Mouse (Mus musculus) hindbrain, embryonic 11.5 days (tissue): Measurements from ENCODE around the gene Cited4. TPM values are rescaled to one million over a fixed set of nuclear protein-coding genes. Genes with fewer than 3 reads are reported as not detected.

Experiments
- ATAC-seq: fragments of 200-750 bp; cut with Nextera tagmentation; 2 replicates; pipeline ENCODE4 v1.8.0; 2017; ENCODE audit warnings: mild to moderate bottlenecking, moderate TSS enrichment, moderate library complexity; ENCODE audit not compliant: low FRiP score
- DNase-seq: peaks from one replicate; pipeline ENCODE4 v3.0.0-alpha.2; 2015; ENCODE audit warnings: low spot score
- H3K27ac ChIP-seq: fragments of 300-500 bp; sonication (generic); 2 replicates; pipeline ENCODE4 v1.5.1; 2014; ENCODE audit warnings: mild to moderate bottlenecking, low read depth, low read length
- H3K27me3 ChIP-seq: fragments of 300-500 bp; sonication (generic); 2 replicates; pipeline ENCODE4 v1.6.1; 2014; ENCODE audit warnings: mild to moderate bottlenecking, low read length, moderate library complexity, mixed read lengths; ENCODE audit not compliant: control insufficient read depth, insufficient read depth
- H3K36me3 ChIP-seq: fragments of 300-500 bp; sonication (generic); 2 replicates; pipeline ENCODE4 v1.6.1; 2014; ENCODE audit warnings: mild to moderate bottlenecking, low read length, moderate library complexity, mixed read lengths; ENCODE audit not compliant: control insufficient read depth, insufficient read depth
- H3K4me1 ChIP-seq: fragments of 300-500 bp; sonication (generic); replicated peaks from 2 replicates; pipeline ENCODE4 v1.6.1; 2014; ENCODE audit warnings: low read length, mixed read lengths; ENCODE audit not compliant: control insufficient read depth, insufficient read depth
- H3K4me2 ChIP-seq: fragments of 300-500 bp; sonication (generic); replicated peaks from 2 replicates; pipeline ENCODE4 v1.6.1; 2014; ENCODE audit warnings: mild to moderate bottlenecking, low read depth, low read length
- H3K4me3 ChIP-seq: fragments of 300-500 bp; sonication (generic); 2 replicates; pipeline ENCODE4 v1.5.1; 2014; ENCODE audit warnings: low read depth, low read length
- H3K9ac ChIP-seq: fragments of 300-500 bp; sonication (generic); 2 replicates; pipeline ENCODE4 v1.6.1; 2014; ENCODE audit warnings: low read depth, low read length
- H3K9me3 ChIP-seq: fragments of 300-500 bp; sonication (generic); 2 replicates; pipeline ENCODE4 v1.6.1; 2016; ENCODE audit warnings: low read length; ENCODE audit not compliant: control insufficient read depth
- WGBS: fragments of 180-500 bp; shearing (Covaris S2); extraction: QIAGEN DNeasy Blood & Tissue Kit; methylation state at CpG from one replicate; pipeline ENCODE4 v1.1.7; 2014; 5-methylcytosine and 5-hydroxymethylcytosine counted together
- polyA plus RNA-seq: library from polyadenylated mRNA; unstranded; fragments of >200 nt; fragmentation: Nextera tagmentation; extraction: Ambion mirVana; gene quantifications from 2 replicates; pipeline ENCODE4 v1.2.1, GENCODE M21; 2014

Gene Cited4
- polyA plus RNA-seq, 1 experiment from 2014 or later, result 7.8 TPM

GRCm38 (mm10) chr4:120650208-120650592 is 16.2 kb upstream of the Cited4 start:
- ATAC-seq, result no peak
- 0 out of 2 replicates have a peak, but pooled peaks cover 2% of the 10 kb centered on the region for H3K4me1 ChIP-seq
- WGBS, result 28% methylated on average over 7 of the region's 7 CpGs
- H3K27ac ChIP-seq, result no peak overlapping the region
- peak overlapping the region; percentile 88 for H3K4me2 ChIP-seq
- H3K27me3 ChIP-seq, result peaks cover 22% of the 10 kb centered on the region
- no peaks in the 10 kb centered on the region for H3K9me3 ChIP-seq
- H3K36me3 ChIP-seq, result no peaks in the 10 kb centered on the region
- peak overlapping the region; percentile 59; the same call in 1 of the 2 replicates for H3K9ac ChIP-seq
- H3K4me3 ChIP-seq, result peak overlapping the region; percentile 48
- DNase-seq, result peak; percentile 19

- no peak overlapping the region for H3K4me3 ChIP-seq
- H3K9ac ChIP-seq, result no peak overlapping the region
- no peak for DNase-seq
- H3K27ac ChIP-seq, result no peak overlapping the region
- H3K4me1 ChIP-seq, result no peaks in the 10 kb centered on the region
- ATAC-seq, result no peak
- H3K36me3 ChIP-seq, result no peaks in the 10 kb centered on the region
- no peaks in the 10 kb centered on the region; the same call in 1 of the 2 replicates for H3K27me3 ChIP-seq
- H3K9me3 ChIP-seq, result no peaks in the 10 kb centered on the region
- WGBS, result 82% methylated on average over 8 of the region's 8 CpGs
- H3K4me2 ChIP-seq, result no peak overlapping the region
Measured at GRCm38 (mm10) chr4:120655898-120656297, 10.5 kb upstream of the Cited4 start.

GRCm38 (mm10) chr4:120660485-120660884 is 5.9 kb upstream of the Cited4 start:
- H3K4me3 ChIP-seq, result no peak overlapping the region
- no peaks in the 10 kb centered on the region for H3K36me3 ChIP-seq
- H3K27me3 ChIP-seq, result no peaks in the 10 kb centered on the region
- no peak overlapping the region for H3K4me2 ChIP-seq
- no peaks in the 10 kb centered on the region for H3K4me1 ChIP-seq
- DNase-seq (no peak), ATAC-seq (no peak)
- WGBS, result 73% methylated on average over 4 of the region's 4 CpGs
- H3K9me3 ChIP-seq, result no peaks in the 10 kb centered on the region
- no peak overlapping the region for H3K27ac ChIP-seq
- H3K9ac ChIP-seq, result no peak overlapping the region

- Histone ChIP-seq H3K9ac (no peak overlapping the region), H3K27me3 (peaks cover 16% of the 10 kb centered on the region), H3K9me3 (no peaks in the 10 kb centered on the region), H3K36me3 (no peaks in the 10 kb centered on the region), H3K4me1 (no peaks in the 10 kb centered on the region), H3K27ac (no peak overlapping the region), H3K4me2 (no peak overlapping the region), H3K4me3 (no peak overlapping the region)
- no peak for DNase-seq
- ATAC-seq, result no peak
- whole genome bisulfite sequencing, result 79% methylated on average over 2 of the region's 2 CpGs
Measured at GRCm38 (mm10) chr4:120664601-120665000, 1.8 kb upstream of the Cited4 start.

- no peaks in the 10 kb centered on the region for H3K9me3 ChIP-seq
- no peak for ATAC-seq
- DNase-seq, result no peak
- H3K4me1 ChIP-seq, result no peaks in the 10 kb centered on the region
- H3K9ac ChIP-seq, result no peak overlapping the region
- H3K36me3 ChIP-seq, result no peaks in the 10 kb centered on the region
- WGBS, result 39% methylated on average over 4 of the region's 4 CpGs
- H3K4me2 ChIP-seq, result no peak overlapping the region
- H3K27me3 ChIP-seq, result peaks cover 16% of the 10 kb centered on the region
- H3K4me3 ChIP-seq, result no peak overlapping the region
- no peak overlapping the region for H3K27ac ChIP-seq
Measured at GRCm38 (mm10) chr4:120665144-120665700, 1.1 kb upstream of the Cited4 start.

GRCm38 (mm10) chr4:120665782-120666181 is 590 bp upstream of the Cited4 start:
- H3K4me2 ChIP-seq, result no peak overlapping the region
- H3K4me1 ChIP-seq, result no peaks in the 10 kb centered on the region
- no peaks in the 10 kb centered on the region for H3K36me3 ChIP-seq
- H3K27me3 ChIP-seq, result peaks cover 16% of the 10 kb centered on the region
- no peaks in the 10 kb centered on the region for H3K9me3 ChIP-seq
- ATAC-seq (no peak), DNase-seq (no peak)
- WGBS, result 64% methylated on average over 7 of the region's 7 CpGs
- no peak overlapping the region for H3K4me3 ChIP-seq
- no peak overlapping the region for H3K9ac ChIP-seq
- no peak overlapping the region for H3K27ac ChIP-seq

GRCm38 (mm10) chr4:120667045-120667501 is 701 bp downstream of the Cited4 start:
- Histone ChIP-seq H3K9ac (peak overlapping the region; percentile 53; the same call in 1 of the 2 replicates), H3K4me2 (peak overlapping the region; percentile 100), H3K9me3 (no peaks in the 10 kb centered on the region), H3K4me3 (peak overlapping the region; percentile 64), H3K36me3 (no peaks in the 10 kb centered on the region), H3K27ac (no peak overlapping the region), H3K27me3 (peaks cover 16% of the 10 kb centered on the region), H3K4me1 (no peaks in the 10 kb centered on the region)
- ATAC-seq (peak; percentile 59), DNase-seq (peak; percentile 68)
- 0% methylated on average over 32 of the region's 50 CpGs for WGBS

- 10% methylated on average over 10 of the region's 10 CpGs for WGBS
- Histone ChIP-seq H3K27ac (no peak overlapping the region), H3K9ac (no peak overlapping the region), H3K4me1 (no peaks in the 10 kb centered on the region), H3K27me3 (peaks cover 16% of the 10 kb centered on the region), H3K4me3 (peak overlapping the region; percentile 64), H3K4me2 (peak overlapping the region; percentile 100), H3K36me3 (no peaks in the 10 kb centered on the region), H3K9me3 (no peaks in the 10 kb centered on the region)
- ATAC-seq (no peak), DNase-seq (no peak)
Measured at GRCm38 (mm10) chr4:120667555-120667954, 1.2 kb downstream of the Cited4 start.

GRCm38 (mm10) chr4:120668551-120668950 is 2.2 kb downstream of the Cited4 start:
- DNase-seq, result no peak
- Histone ChIP-seq H3K4me2 (no peak overlapping the region), H3K9me3 (no peaks in the 10 kb centered on the region), H3K36me3 (no peaks in the 10 kb centered on the region), H3K9ac (no peak overlapping the region), H3K4me1 (no peaks in the 10 kb centered on the region), H3K27ac (no peak overlapping the region), H3K27me3 (peaks cover 16% of the 10 kb centered on the region), H3K4me3 (no peak overlapping the region)
- no peak for ATAC-seq
- 88% methylated on average over 4 of the region's 4 CpGs for WGBS
